Mouse (Mus musculus) lung, postnatal 0 days (tissue): Measurements from ENCODE around the gene Kcnj8. TPM values are rescaled to one million over a fixed set of nuclear protein-coding genes. Genes with fewer than 3 reads are reported as not detected.

Source experiments
- ATAC-seq: fragments of 200-750 bp; cut with Nextera tagmentation; 2 replicates; pipeline ENCODE4 v1.8.0; 2017; ENCODE audit warnings: moderate library complexity
- DNase-seq: peaks from one replicate; pipeline ENCODE4 v3.0.0-alpha.2; 2016; ENCODE audit warnings: low spot score
- H3K27ac ChIP-seq: fragments of 300-500 bp; sonication (generic); 2 replicates; pipeline ENCODE4 v1.5.1; 2014; ENCODE audit warnings: antibody characterized with exemption, mild to moderate bottlenecking, low read length, mixed read lengths
- H3K27me3 ChIP-seq: fragments of 300-500 bp; sonication (generic); replicated peaks from 2 replicates; pipeline ENCODE4 v1.6.1; 2014; ENCODE audit warnings: low read length, mixed read lengths; ENCODE audit not compliant: insufficient read depth
- H3K36me3 ChIP-seq: fragments of 300-500 bp; sonication (generic); 2 replicates; pipeline ENCODE4 v1.6.1; 2014; ENCODE audit warnings: low read length, mixed read lengths; ENCODE audit not compliant: insufficient read depth
- H3K4me1 ChIP-seq: fragments of 300-500 bp; sonication (generic); 2 replicates; pipeline ENCODE4 v1.6.1; 2014; ENCODE audit warnings: antibody characterized with exemption, low read depth, low read length, mixed read lengths; ENCODE audit not compliant: insufficient read depth
- H3K4me2 ChIP-seq: fragments of 300-500 bp; sonication (generic); replicated peaks from 2 replicates; pipeline ENCODE4 v1.6.1; 2014; ENCODE audit warnings: low read depth, mild to moderate bottlenecking, low read length, moderate library complexity, mixed read lengths
- H3K4me3 ChIP-seq: fragments of 300-500 bp; sonication (generic); 2 replicates; pipeline ENCODE4 v1.5.1; 2014; ENCODE audit warnings: low read depth, low read length
- H3K9ac ChIP-seq: fragments of 300-500 bp; sonication (generic); replicated peaks from 2 replicates; pipeline ENCODE4 v1.6.1; 2014; ENCODE audit warnings: low read depth, mild to moderate bottlenecking
- H3K9me3 ChIP-seq: fragments of 300-500 bp; sonication (generic); 2 replicates; pipeline ENCODE4 v1.6.1; 2016; ENCODE audit warnings: low read length, mixed read lengths
- CTCF ChIP-seq: IDR thresholded peaks from 2 replicates; pipeline ENCODE4 v1.5.1; 2016; ENCODE audit warnings: antibody characterized with exemption, mild to moderate bottlenecking
- EP300 ChIP-seq: IDR thresholded peaks from 2 replicates; pipeline ENCODE4 v1.6.1; 2016; ENCODE audit warnings: antibody characterized with exemption, mild to moderate bottlenecking, control low read depth
- WGBS: fragments of 180-500 bp; shearing (Covaris S2); extraction: QIAGEN DNeasy Blood & Tissue Kit; methylation state at CpG from one replicate; pipeline ENCODE4 v1.1.7; 2014; 5-methylcytosine and 5-hydroxymethylcytosine counted together
- polyA plus RNA-seq: library from polyadenylated mRNA; unstranded; fragments of >200 nt; fragmentation: Nextera tagmentation; extraction: Ambion mirVana; gene quantifications from 2 replicates; pipeline ENCODE4 v1.2.1, GENCODE M21; 2015

Gene Kcnj8
- polyA plus RNA-seq, 1 experiment from 2014 or later, result 21.5 TPM

GRCm38 (mm10) chr6:142555988-142556387, 15.4 kb downstream of the Kcnj8 start:
- no peak for TF ChIP-seq CTCF
- TF ChIP-seq EP300, result no peak
- no peak overlapping the region for H3K9ac ChIP-seq
- DNase-seq, result no peak
- no peak overlapping the region for H3K4me2 ChIP-seq
- H3K4me3 ChIP-seq, result no peak overlapping the region
- no peaks in the 10 kb centered on the region for H3K27me3 ChIP-seq
- H3K36me3 ChIP-seq, result no peaks in the 10 kb centered on the region
- 60% methylated on average over 1 of the region's 1 CpGs for WGBS
- H3K4me1 ChIP-seq, result 0 out of 2 replicates have a peak, but pooled peaks cover 4% of the 10 kb centered on the region
- no peaks in the 10 kb centered on the region for H3K9me3 ChIP-seq
- no peak overlapping the region for H3K27ac ChIP-seq
- no peak for ATAC-seq

GRCm38 (mm10) chr6:142551482-142551881, 19.9 kb downstream of the Kcnj8 start:
- peak; percentile 38; the same call in 1 of the 2 replicates for ATAC-seq
- peak; percentile 56 for DNase-seq

GRCm38 (mm10) chr6:142550871-142551270, 20.5 kb downstream of the Kcnj8 start:
- no peak for DNase-seq
- no peak for ATAC-seq
- Histone ChIP-seq H3K4me1 (0 out of 2 replicates have a peak, but pooled peaks cover 4% of the 10 kb centered on the region), H3K9ac (no peak overlapping the region), H3K4me3 (no peak overlapping the region), H3K27ac (no peak overlapping the region), H3K9me3 (no peaks in the 10 kb centered on the region), H3K27me3 (no peaks in the 10 kb centered on the region), H3K4me2 (no peak overlapping the region), H3K36me3 (no peaks in the 10 kb centered on the region)
- WGBS, result 30% methylated on average over 4 of the region's 4 CpGs
- TF ChIP-seq EP300, result no peak
- no peak for TF ChIP-seq CTCF

More at GRCm38 (mm10) chr6:142551482-142551881, 19.9 kb downstream of the Kcnj8 start:
- H3K9me3 ChIP-seq, result no peaks in the 10 kb centered on the region
- H3K27me3 ChIP-seq, result no peaks in the 10 kb centered on the region
- no peak overlapping the region for H3K4me3 ChIP-seq
- no peaks in the 10 kb centered on the region for H3K36me3 ChIP-seq
- H3K27ac ChIP-seq, result no peak overlapping the region
- 42% methylated on average over 4 of the region's 4 CpGs for WGBS
- no peak overlapping the region for H3K9ac ChIP-seq
- TF ChIP-seq CTCF (no peak), EP300 (no peak)
- 0 out of 2 replicates have a peak, but pooled peaks cover 4% of the 10 kb centered on the region for H3K4me1 ChIP-seq
- H3K4me2 ChIP-seq, result no peak overlapping the region

GRCm38 (mm10) chr6:142548377-142548776, 23.0 kb downstream of the Kcnj8 start:
- Histone ChIP-seq H3K4me2 (no peak overlapping the region), H3K4me3 (no peak overlapping the region), H3K27ac (no peak overlapping the region), H3K9me3 (no peaks in the 10 kb centered on the region), H3K27me3 (no peaks in the 10 kb centered on the region), H3K9ac (no peak overlapping the region), H3K36me3 (no peaks in the 10 kb centered on the region), H3K4me1 (peaks cover 4% of the 10 kb centered on the region; the same call in 1 of the 2 replicates)
- ATAC-seq, result no peak
- 75% methylated on average over 2 of the region's 2 CpGs for WGBS
- TF ChIP-seq EP300, result no peak
- TF ChIP-seq CTCF, result no peak
- no peak for DNase-seq

- peak; percentile 16; the same call in 1 of the 2 replicates for ATAC-seq
- TF ChIP-seq EP300 (no peak), CTCF (no peak)
- 47% methylated on average over 14 of the region's 14 CpGs for WGBS
- no peak overlapping the region for H3K9ac ChIP-seq
- no peak overlapping the region for H3K4me3 ChIP-seq
- no peaks in the 10 kb centered on the region for H3K27me3 ChIP-seq
- H3K36me3 ChIP-seq, result no peaks in the 10 kb centered on the region
- H3K4me1 ChIP-seq, result no peaks in the 10 kb centered on the region; the same call in 1 of the 2 replicates
- no peak overlapping the region for H3K4me2 ChIP-seq
- no peak overlapping the region for H3K27ac ChIP-seq
- no peaks in the 10 kb centered on the region for H3K9me3 ChIP-seq
- no peak for DNase-seq
Measured at GRCm38 (mm10) chr6:142545132-142545531, 26.3 kb downstream of the Kcnj8 start.

GRCm38 (mm10) chr6:142543648-142544047, 27.8 kb downstream of the Kcnj8 start:
- no peak overlapping the region for H3K9ac ChIP-seq
- no peaks in the 10 kb centered on the region for H3K27me3 ChIP-seq
- H3K4me3 ChIP-seq, result no peak overlapping the region
- no peak overlapping the region for H3K4me2 ChIP-seq
- TF ChIP-seq CTCF, result no peak
- no peak for TF ChIP-seq EP300
- no peaks in the 10 kb centered on the region; the same call in 1 of the 2 replicates for H3K4me1 ChIP-seq
- no peaks in the 10 kb centered on the region for H3K36me3 ChIP-seq
- no peak for DNase-seq
- H3K27ac ChIP-seq, result no peak overlapping the region
- 34% methylated on average over 4 of the region's 4 CpGs for WGBS
- H3K9me3 ChIP-seq, result no peaks in the 10 kb centered on the region
- no peak for ATAC-seq

- no peak overlapping the region for H3K9ac ChIP-seq
- 61% methylated on average over 6 of the region's 6 CpGs for WGBS
- H3K27me3 ChIP-seq, result no peaks in the 10 kb centered on the region
- no peak for DNase-seq
- H3K36me3 ChIP-seq, result no peaks in the 10 kb centered on the region
- ATAC-seq, result no peak
- H3K4me3 ChIP-seq, result no peak overlapping the region
- no peaks in the 10 kb centered on the region for H3K9me3 ChIP-seq
- no peak for TF ChIP-seq EP300
- no peak for TF ChIP-seq CTCF
- no peak overlapping the region for H3K4me2 ChIP-seq
- no peak overlapping the region for H3K27ac ChIP-seq
- peaks cover 3% of the 10 kb centered on the region; the same call in 1 of the 2 replicates for H3K4me1 ChIP-seq
Measured at GRCm38 (mm10) chr6:142542800-142543175, 28.6 kb downstream of the Kcnj8 start.
